In the genomic region with DNA sequence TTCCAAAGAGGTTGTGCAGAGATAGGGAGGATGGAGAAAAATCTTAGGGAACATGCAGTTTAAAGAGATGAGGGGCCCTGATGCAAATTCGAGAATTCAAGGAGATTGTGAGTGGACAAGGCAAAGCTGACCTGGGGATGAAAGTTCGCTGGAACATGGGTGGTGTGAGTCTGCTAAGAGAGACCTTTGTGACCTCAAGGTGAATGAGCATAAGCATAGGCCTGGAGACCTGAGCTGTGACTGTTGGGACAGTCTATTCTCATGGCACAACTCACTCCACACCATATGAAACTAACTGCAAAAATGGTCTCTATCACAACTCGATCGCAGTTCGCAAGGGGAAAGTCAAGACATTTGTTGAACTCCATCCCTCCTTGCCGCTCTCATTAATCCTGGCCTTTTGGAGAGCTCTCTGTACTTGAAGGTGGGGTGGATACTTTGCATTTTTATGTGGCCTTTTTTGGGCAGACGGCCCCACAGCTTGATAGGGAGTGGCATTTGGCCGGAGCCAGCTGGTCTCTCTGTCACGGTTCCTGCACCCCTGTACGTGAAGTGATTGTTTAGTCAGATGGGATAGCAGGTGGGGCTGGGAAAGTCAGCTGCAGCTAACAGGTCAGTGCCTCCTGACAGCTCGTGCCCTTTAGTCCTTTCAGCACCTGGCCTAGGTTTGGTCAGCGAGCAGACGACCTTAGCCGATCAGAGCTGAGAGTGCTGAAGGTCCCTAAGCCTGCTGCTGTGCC, we compare ENCODE assay signal across 11 mouse cellular contexts.
DNase-seq lines count a peak whose midpoint lies in the region; ATAC-seq lines count a peak whose summit lies in the region.
"Had no signal": no experiment of that assay in that cellular context is flagged by ENCODE, and none has a peak within 500 bp of the region (broad histone marks: within the 10 kb centered on the region; RNA-seq: fewer than 3 reads in every experiment).

No protein-coding gene starts in this region.

- WGBS in hindbrain, embryonic 13.5 days, result 59% methylated on average over 14 of the region's 14 CpGs

- H3K36me3 ChIP-seq in hindbrain, embryonic 13.5 days, result no peaks in the 10 kb centered on the region

- no peak overlapping the region for H3K4me3 ChIP-seq in hindbrain, embryonic 13.5 days
- H3K4me3 ChIP-seq: limb, embryonic 12.5 days had no signal

- H3K9ac ChIP-seq in hindbrain, embryonic 13.5 days, result no peak overlapping the region
- H3K9ac ChIP-seq: limb, embryonic 12.5 days had no signal

- H3K4me2 ChIP-seq in hindbrain, embryonic 13.5 days, result no peak overlapping the region
- H3K4me2 ChIP-seq: limb, embryonic 12.5 days had no signal

- H3K4me1 ChIP-seq in hindbrain, embryonic 13.5 days (replicated peaks), result peaks cover 44% of the 10 kb centered on the region

- no peaks in the 10 kb centered on the region for H3K27me3 ChIP-seq in hindbrain, embryonic 13.5 days
- H3K27me3 ChIP-seq: limb, embryonic 12.5 days had no signal

- ATAC-seq in hindbrain, embryonic 13.5 days (ENCODE audit: low FRiP score), result no peak
- ATAC-seq in inflammation-experienced regulatory T-cells, adult 6 months, result no peak
- ATAC-seq: intestine, embryonic 16.5 days had no signal

- no peaks in the 10 kb centered on the region for H3K9me3 ChIP-seq in hindbrain, embryonic 13.5 days
- H3K9me3 ChIP-seq: limb, embryonic 12.5 days had no signal

- DNase-seq in lung, adult 18-20 months, result peak; percentile 11 to 43
- DNase-seq in lung, postnatal 25 days (ENCODE audit: low spot score), result no peak
- DNase-seq in cerebellum, adult 11 months, result peak; percentile 85
- DNase-seq in kidney, postnatal 36 days, result peak; percentile 21 to 31
- DNase-seq in spleen, postnatal 14 days (ENCODE audit: low spot score in 2 of 2), result no peak
- no peak for DNase-seq in spleen, postnatal 36 days (ENCODE audit: low spot score in 2 of 2)
- DNase-seq: adrenal gland, adult 2 months had no signal

- peak overlapping the region; percentile 60 for H3K27ac ChIP-seq in hindbrain, embryonic 13.5 days
- H3K27ac ChIP-seq: limb, embryonic 12.5 days had no signal

Comparison
In these comparisons a context has a peak if more than half of its experiments do, and no peak if none do; other contexts are left out.
1. DNase-seq: peak in lung, adult 18-20 months (2 of 2), cerebellum, adult 11 months (single experiment) and kidney, postnatal 36 days (2 of 2); none in lung, postnatal 25 days (single experiment), spleen, postnatal 14 days (0 of 2) and spleen, postnatal 36 days (0 of 2).